Mouse (Mus musculus): ENCODE results near the gene Wdr60. TPM values are rescaled to one million over a fixed set of nuclear protein-coding genes. Genes with fewer than 3 reads are reported as not detected.

The Wdr60 gene
- polyA plus RNA-seq, 1 experiment = not detected

DNA sequence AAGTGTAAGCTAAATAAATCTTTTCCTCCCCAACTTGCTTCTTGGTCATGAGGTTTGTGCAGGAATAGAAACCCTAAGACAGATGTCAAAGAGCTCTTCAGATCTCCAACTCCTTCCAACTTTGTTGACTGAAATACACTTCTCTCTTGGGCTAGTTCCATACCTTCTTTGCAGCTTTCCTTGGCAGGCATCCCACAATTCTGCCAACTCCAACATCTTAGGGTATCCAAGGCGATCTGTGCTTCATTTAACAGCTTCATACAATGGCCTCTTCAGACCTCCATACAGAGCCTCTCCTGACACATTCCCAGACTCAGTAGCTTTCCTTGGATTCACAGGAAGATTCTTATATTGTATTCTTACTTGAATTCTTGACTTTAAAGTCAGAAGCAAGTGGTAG lies 10.9 kb upstream of the Wdr60 start:
- Histone ChIP-seq H3K27ac (ENCODE audit: insufficient read depth, low read depth, low read length) (no peak overlapping the region), H3K4me1 (ENCODE audit: control insufficient read depth, insufficient read depth, low read length) (no peaks in the 10 kb centered on the region), H3K4me3 (ENCODE audit: insufficient read depth, low read depth, low read length) (no peak overlapping the region)
- TF ChIP-seq POLR2A (IDR thresholded peaks at IDR 0.05; ENCODE audit: insufficient read depth, low read depth, low read length) (no peak), CTCF (IDR thresholded peaks at IDR 0.05; ENCODE audit: insufficient read depth, low read depth, low read length) (no peak)
- WGBS = 20% methylated on average over 1 of the region's 1 CpGs

DNA sequence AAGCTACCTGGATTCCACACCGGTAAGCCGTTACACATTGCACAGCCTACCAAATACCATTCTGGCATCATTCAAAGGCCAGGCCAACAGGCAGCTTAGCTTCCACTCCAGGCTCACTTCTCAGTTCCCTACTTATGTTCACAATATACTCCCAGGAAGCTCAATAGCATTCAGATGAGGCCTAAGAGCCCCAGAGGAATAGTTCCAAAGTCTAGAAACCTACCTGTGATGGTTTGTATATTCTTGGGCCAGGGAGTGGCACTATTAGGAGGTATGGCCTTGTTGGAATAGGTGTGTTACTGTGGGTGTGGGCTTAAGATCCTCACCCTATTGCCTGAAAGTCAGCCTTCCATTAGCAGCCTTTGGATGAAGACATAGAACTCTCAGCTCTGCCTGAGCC lies 8.2 kb upstream of the Wdr60 start:
- TF ChIP-seq CTCF (IDR thresholded peaks at IDR 0.05; ENCODE audit: insufficient read depth, low read depth, low read length) (no peak), POLR2A (IDR thresholded peaks at IDR 0.05; ENCODE audit: insufficient read depth, low read depth, low read length) (no peak)
- 95% methylated on average over 2 of the region's 2 CpGs for WGBS
- Histone ChIP-seq H3K4me3 (ENCODE audit: insufficient read depth, low read depth, low read length) (no peak overlapping the region), H3K4me1 (ENCODE audit: control insufficient read depth, insufficient read depth, low read length) (no peaks in the 10 kb centered on the region), H3K27ac (ENCODE audit: insufficient read depth, low read depth, low read length) (no peak overlapping the region)

DNA sequence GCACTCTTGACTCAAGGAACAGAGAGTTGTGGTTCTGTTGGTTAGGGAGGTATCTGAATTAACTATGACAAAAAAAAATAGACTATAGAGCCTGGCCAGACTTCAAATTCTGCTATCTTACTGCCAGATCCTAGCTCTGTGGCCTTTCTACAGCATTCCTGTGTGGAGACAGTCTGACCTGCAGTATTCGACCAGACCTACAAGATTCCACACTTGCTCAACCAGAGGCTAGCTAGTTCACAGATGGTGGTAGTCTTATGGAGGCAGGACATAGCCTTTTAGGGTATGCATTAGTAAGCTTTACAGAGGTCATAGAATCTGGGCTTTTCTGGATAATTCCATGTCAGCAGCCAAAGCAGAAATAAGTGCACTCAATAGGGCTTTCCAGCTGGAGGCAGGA lies 7.7 kb upstream of the Wdr60 start:
- Histone ChIP-seq H3K4me3 (ENCODE audit: insufficient read depth, low read depth, low read length) (no peak overlapping the region), H3K4me1 (ENCODE audit: control insufficient read depth, insufficient read depth, low read length) (no peaks in the 10 kb centered on the region), H3K27ac (ENCODE audit: insufficient read depth, low read depth, low read length) (no peak overlapping the region)
- 80% methylated on average over 1 of the region's 1 CpGs for WGBS
- no peak for TF ChIP-seq POLR2A (IDR thresholded peaks at IDR 0.05; ENCODE audit: insufficient read depth, low read depth, low read length)
- TF ChIP-seq CTCF (IDR thresholded peaks at IDR 0.05; ENCODE audit: insufficient read depth, low read depth, low read length) = no peak

DNA sequence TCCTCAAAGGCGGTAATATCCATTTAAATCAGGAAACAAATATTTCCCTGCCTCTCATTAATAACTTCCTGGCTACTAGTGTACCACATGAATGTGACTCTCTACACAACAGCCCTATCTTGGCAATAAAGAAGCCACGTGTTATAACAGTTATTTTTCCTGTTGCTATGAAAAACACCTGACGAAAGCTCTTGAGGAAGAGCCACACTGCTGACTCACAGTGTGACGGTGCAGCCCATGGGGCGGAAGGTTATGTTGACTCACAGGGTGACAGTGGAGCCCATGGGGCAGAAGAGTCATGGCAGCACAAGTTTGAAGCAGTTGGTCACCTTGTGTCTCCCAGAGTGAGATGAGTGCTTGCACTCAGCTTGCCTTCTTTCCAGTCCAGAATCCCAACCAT lies 6.6 kb upstream of the Wdr60 start:
- no peaks in the 10 kb centered on the region for H3K4me1 ChIP-seq (ENCODE audit: control insufficient read depth, insufficient read depth, low read length)
- WGBS = 81% methylated on average over 5 of the region's 5 CpGs

DNA sequence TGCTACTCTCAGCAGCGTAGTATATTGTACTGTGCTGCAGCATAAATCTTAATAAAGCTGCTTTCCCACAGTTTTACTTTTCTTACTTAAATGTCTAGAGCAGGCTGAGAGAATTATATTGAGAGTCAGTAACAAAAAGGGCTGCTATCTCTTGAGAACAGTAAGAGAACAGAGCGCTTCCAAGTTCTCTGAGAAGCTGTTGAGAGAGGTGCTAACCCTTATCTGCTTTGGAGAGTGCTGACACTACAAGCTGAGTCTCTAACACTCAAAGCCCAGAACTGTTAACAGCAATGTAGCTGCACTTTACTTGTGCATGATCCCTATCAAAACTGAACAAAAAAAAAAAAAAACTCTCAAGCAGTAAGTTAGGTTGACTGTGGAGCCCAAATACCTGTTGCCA lies 2.5 kb upstream of the Wdr60 start:
- TF ChIP-seq POLR2A (IDR thresholded peaks at IDR 0.05; ENCODE audit: insufficient read depth, low read depth, low read length) (no peak), CTCF (IDR thresholded peaks at IDR 0.05; ENCODE audit: insufficient read depth, low read depth, low read length) (no peak)
- no peaks in the 10 kb centered on the region for H3K4me1 ChIP-seq (ENCODE audit: control insufficient read depth, insufficient read depth, low read length)
- H3K27ac ChIP-seq (ENCODE audit: insufficient read depth, low read depth, low read length) = no peak overlapping the region
- WGBS = 84% methylated on average over 2 of the region's 2 CpGs
- H3K4me3 ChIP-seq (ENCODE audit: insufficient read depth, low read depth, low read length) = no peak overlapping the region

More for the DNA sequence above, 6.6 kb upstream of the Wdr60 start:
- Histone ChIP-seq H3K27ac (ENCODE audit: insufficient read depth, low read depth, low read length) (no peak overlapping the region), H3K4me3 (ENCODE audit: insufficient read depth, low read depth, low read length) (no peak overlapping the region)
- TF ChIP-seq CTCF (IDR thresholded peaks at IDR 0.05; ENCODE audit: insufficient read depth, low read depth, low read length) = no peak
- TF ChIP-seq POLR2A (IDR thresholded peaks at IDR 0.05; ENCODE audit: insufficient read depth, low read depth, low read length) = no peak

DNA sequence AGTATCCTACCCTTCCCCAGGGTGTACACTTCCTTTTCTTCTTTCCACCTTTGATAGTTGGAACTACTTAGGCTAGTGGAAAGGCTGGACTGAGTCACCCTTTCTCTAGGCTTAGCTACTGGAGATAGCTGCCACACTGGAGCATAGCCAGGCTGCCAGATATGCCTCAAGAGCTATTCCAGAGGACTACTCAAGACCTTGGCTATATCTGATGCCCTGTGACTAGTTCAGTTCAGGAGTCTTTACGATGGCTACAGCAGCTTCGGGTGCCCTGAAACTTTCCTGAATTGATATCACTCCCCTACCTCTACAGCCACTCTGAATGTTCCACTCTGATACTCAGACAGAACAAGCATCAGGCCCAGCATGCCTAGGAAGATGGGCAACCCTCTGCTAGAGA lies 1.9 kb upstream of the Wdr60 start:
- no peaks in the 10 kb centered on the region for H3K4me1 ChIP-seq (ENCODE audit: control insufficient read depth, insufficient read depth, low read length)
- 88% methylated on average over 2 of the region's 2 CpGs for WGBS
- no peak overlapping the region for H3K4me3 ChIP-seq (ENCODE audit: insufficient read depth, low read depth, low read length)
- H3K27ac ChIP-seq (ENCODE audit: insufficient read depth, low read depth, low read length) = no peak overlapping the region
- no peak for TF ChIP-seq CTCF (IDR thresholded peaks at IDR 0.05; ENCODE audit: insufficient read depth, low read depth, low read length)
- no peak for TF ChIP-seq POLR2A (IDR thresholded peaks at IDR 0.05; ENCODE audit: insufficient read depth, low read depth, low read length)

DNA sequence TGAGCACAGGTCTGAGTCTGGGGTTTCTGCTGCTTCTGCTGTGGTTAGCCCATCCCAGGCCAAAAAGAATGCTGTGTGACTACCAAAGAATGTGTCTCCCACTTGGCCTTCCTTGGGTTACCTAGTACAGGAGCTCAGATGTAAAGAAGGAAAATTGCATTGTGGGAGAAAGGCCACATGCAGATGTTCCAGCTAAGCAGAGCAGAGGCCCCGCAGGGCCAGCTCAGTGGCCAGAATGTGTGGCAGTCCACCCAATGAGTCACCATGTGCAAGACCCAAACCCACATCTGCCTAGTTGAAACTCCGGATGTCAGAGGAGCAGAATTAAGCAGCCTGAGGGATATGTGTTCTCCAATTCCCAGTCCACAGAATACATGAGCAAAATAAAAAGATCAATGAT lies 4.5 kb downstream of the Wdr60 start:
- no peak overlapping the region for H3K4me3 ChIP-seq (ENCODE audit: insufficient read depth, low read depth, low read length)
- 93% methylated on average over 2 of the region's 2 CpGs for WGBS
- no peak overlapping the region for H3K27ac ChIP-seq (ENCODE audit: insufficient read depth, low read depth, low read length)
- no peaks in the 10 kb centered on the region for H3K4me1 ChIP-seq (ENCODE audit: control insufficient read depth, insufficient read depth, low read length)
- TF ChIP-seq POLR2A (IDR thresholded peaks at IDR 0.05; ENCODE audit: insufficient read depth, low read depth, low read length) (no peak), CTCF (IDR thresholded peaks at IDR 0.05; ENCODE audit: insufficient read depth, low read depth, low read length) (no peak)

DNA sequence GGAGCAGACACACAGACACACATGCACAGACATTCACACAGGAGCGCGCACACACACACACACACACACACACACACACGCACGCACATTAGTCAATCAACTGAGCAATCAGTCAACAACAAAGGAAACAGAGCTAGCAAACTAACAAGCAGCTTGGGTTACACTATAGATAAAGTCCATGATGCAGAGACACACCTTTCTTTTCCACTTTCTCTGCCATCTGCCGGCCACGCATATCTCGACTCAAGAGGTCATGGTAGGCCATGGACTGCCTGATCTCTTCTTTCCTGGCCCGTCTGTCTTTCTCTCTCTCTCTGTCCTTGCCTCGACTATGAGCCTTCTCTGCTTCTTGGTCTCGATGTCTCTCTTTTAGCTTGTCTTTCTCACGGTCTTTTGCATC lies 7.2 kb downstream of the Wdr60 start:
- H3K4me3 ChIP-seq (ENCODE audit: insufficient read depth, low read depth, low read length) = no peak overlapping the region
- TF ChIP-seq POLR2A (IDR thresholded peaks at IDR 0.05; ENCODE audit: insufficient read depth, low read depth, low read length) (no peak), CTCF (IDR thresholded peaks at IDR 0.05; ENCODE audit: insufficient read depth, low read depth, low read length) (no peak)
- 90% methylated on average over 11 of the region's 11 CpGs for WGBS
- H3K4me1 ChIP-seq (ENCODE audit: control insufficient read depth, insufficient read depth, low read length) = no peaks in the 10 kb centered on the region
- H3K27ac ChIP-seq (ENCODE audit: insufficient read depth, low read depth, low read length) = no peak overlapping the region

DNA sequence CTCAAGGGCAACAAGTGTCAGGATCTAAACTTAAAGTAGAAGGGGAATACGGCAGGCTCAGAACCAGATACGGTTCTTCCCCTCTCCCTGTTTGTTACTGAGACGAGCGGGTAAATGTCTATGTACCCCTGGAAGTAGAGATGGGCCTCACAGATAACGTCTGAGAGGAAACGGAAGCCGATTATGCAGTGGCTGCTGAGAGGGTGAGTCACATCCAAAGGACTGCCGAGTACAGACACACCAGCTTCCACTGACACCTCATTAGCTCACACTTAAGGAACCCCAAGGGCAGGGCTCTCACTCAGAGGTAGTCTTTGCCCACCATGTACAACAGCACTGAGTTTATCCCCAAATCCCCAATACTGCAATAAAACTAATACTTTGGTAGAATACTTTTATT lies 8.2 kb downstream of the Wdr60 start:
- WGBS = 56% methylated on average over 8 of the region's 8 CpGs
- TF ChIP-seq POLR2A (IDR thresholded peaks at IDR 0.05; ENCODE audit: insufficient read depth, low read depth, low read length) (no peak), CTCF (IDR thresholded peaks at IDR 0.05; ENCODE audit: insufficient read depth, low read depth, low read length) (no peak)
- Histone ChIP-seq H3K4me1 (ENCODE audit: control insufficient read depth, insufficient read depth, low read length) (no peaks in the 10 kb centered on the region), H3K27ac (ENCODE audit: insufficient read depth, low read depth, low read length) (no peak overlapping the region), H3K4me3 (ENCODE audit: insufficient read depth, low read depth, low read length) (no peak overlapping the region)

DNA sequence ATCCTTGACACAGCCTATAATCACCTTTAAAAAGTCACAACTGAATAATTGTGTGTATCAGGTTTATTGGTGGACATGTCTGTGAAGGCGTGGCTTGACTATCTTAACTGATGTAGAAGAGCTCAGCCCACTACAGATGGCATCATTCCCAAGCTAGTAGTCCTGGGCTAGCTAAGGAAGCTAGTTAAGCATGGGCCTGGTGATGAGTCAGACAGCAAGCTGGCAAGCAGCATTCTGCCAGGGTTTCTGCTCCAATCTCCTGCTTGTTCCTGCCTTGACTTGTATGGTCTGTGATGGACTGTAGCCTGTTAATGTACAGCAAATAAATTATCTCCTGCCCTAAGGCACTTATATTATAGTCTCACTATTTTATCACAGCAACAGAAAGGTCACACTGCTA lies 18.2 kb downstream of the Wdr60 start:
- no peak for TF ChIP-seq POLR2A (IDR thresholded peaks at IDR 0.05; ENCODE audit: insufficient read depth, low read depth, low read length)
- no peak for TF ChIP-seq CTCF (IDR thresholded peaks at IDR 0.05; ENCODE audit: insufficient read depth, low read depth, low read length)
- Histone ChIP-seq H3K4me3 (ENCODE audit: insufficient read depth, low read depth, low read length) (no peak overlapping the region), H3K27ac (ENCODE audit: insufficient read depth, low read depth, low read length) (no peak overlapping the region), H3K4me1 (ENCODE audit: control insufficient read depth, insufficient read depth, low read length) (no peaks in the 10 kb centered on the region)
- WGBS = 73% methylated on average over 1 of the region's 1 CpGs
